Mouse (Mus musculus) lung, embryonic 14.5 days (tissue): ENCODE measurements at regions not wholly inside any gene's neighbourhood (a gene's known extent, or its start where the extent isn't known, plus 50 kb on each side); places are given as distances from the start of the nearest gene placed in this dataset.

Source experiments
- ATAC-seq: fragments of 200-750 bp; cut with Nextera tagmentation; 2 replicates; pipeline ENCODE4 v1.8.0; 2017; ENCODE audit warnings: mild to moderate bottlenecking, moderate TSS enrichment, moderate library complexity; ENCODE audit not compliant: insufficient read depth
- DNase-seq: peaks from one replicate; pipeline ENCODE4 v3.0.0-alpha.2; 2015
- H3K27ac ChIP-seq: fragments of 300-500 bp; sonication (generic); 2 replicates; pipeline ENCODE4 v1.5.1; 2014; ENCODE audit warnings: low read depth, mild to moderate bottlenecking, moderate library complexity
- H3K27me3 ChIP-seq: fragments of 300-500 bp; sonication (generic); 2 replicates; pipeline ENCODE4 v1.6.1; 2014; ENCODE audit warnings: low read length, control low read depth; ENCODE audit not compliant: insufficient read depth
- H3K36me3 ChIP-seq: fragments of 300-500 bp; sonication (generic); 2 replicates; pipeline ENCODE4 v1.6.1; 2014; ENCODE audit warnings: control low read depth; ENCODE audit not compliant: insufficient read depth
- H3K4me1 ChIP-seq: fragments of 300-500 bp; sonication (generic); 2 replicates; pipeline ENCODE4 v1.6.1; 2014; ENCODE audit warnings: antibody characterized with exemption, control low read depth; ENCODE audit not compliant: insufficient read depth
- H3K4me2 ChIP-seq: fragments of 300-500 bp; sonication (generic); 2 replicates; pipeline ENCODE4 v1.6.1; 2014; ENCODE audit warnings: mild to moderate bottlenecking
- H3K4me3 ChIP-seq: fragments of 300-500 bp; sonication (generic); 2 replicates; pipeline ENCODE4 v1.5.1; 2014; ENCODE audit warnings: low read depth, low read length
- H3K9ac ChIP-seq: fragments of 300-500 bp; sonication (generic); 2 replicates; pipeline ENCODE4 v1.6.1; 2014
- H3K9me3 ChIP-seq: fragments of 300-500 bp; sonication (generic); 2 replicates; pipeline ENCODE4 v1.6.1; 2016; ENCODE audit warnings: low read depth, low read length, control low read depth
- CTCF ChIP-seq: IDR thresholded peaks from 2 replicates; pipeline ENCODE4 v1.5.1; 2016; ENCODE audit warnings: antibody characterized with exemption, low read depth
- WGBS: fragments of 180-500 bp; shearing (Covaris S2); extraction: QIAGEN DNeasy Blood & Tissue Kit; methylation state at CpG from one replicate; pipeline ENCODE4 v1.1.7; 2014; 5-methylcytosine and 5-hydroxymethylcytosine counted together

DNA sequence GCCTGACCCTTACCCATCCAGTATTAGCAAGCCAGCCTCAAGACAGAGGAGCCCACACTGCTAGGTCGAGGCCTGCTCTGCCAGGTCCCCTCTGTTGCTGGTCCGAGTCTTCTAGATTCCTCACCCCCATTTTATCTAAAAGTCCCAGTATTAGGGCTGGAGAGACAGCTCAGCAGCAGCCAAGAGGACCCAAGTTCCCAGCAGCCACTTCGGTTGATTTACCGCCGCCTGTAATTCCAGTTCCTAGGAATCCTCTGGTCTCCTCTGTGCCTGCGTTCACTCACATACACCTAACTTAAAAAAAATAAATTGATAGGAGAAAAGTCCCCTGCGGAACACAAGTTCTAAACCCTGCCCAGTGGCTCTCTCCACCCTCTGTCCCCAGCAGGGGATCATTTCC, 138.9 kb upstream of the Ubl3 start:
- no peak for DNase-seq
- H3K4me2 ChIP-seq = no peak overlapping the region
- no peak; the same call in 1 of the 2 replicates for ATAC-seq
- H3K27me3 ChIP-seq = no peaks in the 10 kb centered on the region
- H3K27ac ChIP-seq = no peak overlapping the region
- no peak overlapping the region for H3K9ac ChIP-seq
- H3K4me3 ChIP-seq = no peak overlapping the region
- no peaks in the 10 kb centered on the region for H3K9me3 ChIP-seq
- no peaks in the 10 kb centered on the region for H3K36me3 ChIP-seq
- H3K4me1 ChIP-seq = peaks cover 16% of the 10 kb centered on the region; the same call in 1 of the 2 replicates
- WGBS = 71% methylated on average over 7 of the region's 7 CpGs
- TF ChIP-seq CTCF = no peak

GRCm38 (mm10) chr5:148690823-148691197, 138.2 kb upstream of the Ubl3 start:
- WGBS = 41% methylated on average over 8 of the region's 8 CpGs
- no peak for DNase-seq
- Histone ChIP-seq H3K27ac (no peak overlapping the region), H3K4me3 (no peak overlapping the region), H3K27me3 (no peaks in the 10 kb centered on the region), H3K4me2 (no peak overlapping the region), H3K4me1 (peaks cover 16% of the 10 kb centered on the region; the same call in 1 of the 2 replicates), H3K36me3 (no peaks in the 10 kb centered on the region), H3K9me3 (no peaks in the 10 kb centered on the region), H3K9ac (peak overlapping the region; percentile 23; the same call in 1 of the 2 replicates)
- peak; percentile 22; the same call in 1 of the 2 replicates for ATAC-seq
- TF ChIP-seq CTCF = no peak

DNA sequence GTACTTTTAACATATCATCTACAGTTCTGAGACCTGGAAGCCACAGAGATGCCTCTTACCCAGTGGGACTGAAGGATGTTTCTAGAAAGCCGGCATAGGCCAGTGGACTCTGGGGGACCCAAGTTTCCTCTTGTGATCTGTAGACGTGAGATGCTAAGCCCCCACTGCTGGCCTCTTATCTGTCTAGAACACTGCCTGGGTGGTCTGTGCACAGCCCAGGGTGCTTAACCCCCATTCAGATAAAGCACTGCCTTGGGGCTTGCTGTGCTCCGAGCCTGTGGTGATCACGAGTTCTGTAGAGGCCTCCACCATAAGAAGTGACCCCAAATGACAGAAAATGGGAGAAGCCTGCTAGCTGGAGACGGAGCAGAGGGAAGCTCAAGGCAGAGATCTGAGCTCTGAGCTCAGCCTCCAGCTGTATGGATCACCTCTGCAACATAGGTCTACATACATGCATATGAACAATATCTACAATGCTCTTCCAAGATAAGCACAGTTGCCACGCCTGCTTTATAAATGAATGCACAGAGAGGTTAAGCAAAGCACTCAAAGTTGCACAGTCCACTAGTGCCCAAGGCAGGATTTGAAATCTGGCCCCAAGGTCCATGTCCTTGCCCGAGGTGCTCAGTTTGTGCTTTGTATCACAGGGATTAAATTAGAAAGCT, 137.7 kb upstream of the Ubl3 start:
- WGBS = 49% methylated on average over 7 of the region's 7 CpGs
- H3K4me3 ChIP-seq = no peak overlapping the region
- H3K36me3 ChIP-seq = no peaks in the 10 kb centered on the region
- peaks cover 16% of the 10 kb centered on the region; the same call in 1 of the 2 replicates for H3K4me1 ChIP-seq
- no peaks in the 10 kb centered on the region for H3K27me3 ChIP-seq
- TF ChIP-seq CTCF = no peak
- no peak overlapping the region for H3K4me2 ChIP-seq
- no peak overlapping the region for H3K9ac ChIP-seq
- no peak for DNase-seq
- H3K9me3 ChIP-seq = no peaks in the 10 kb centered on the region
- H3K27ac ChIP-seq = no peak overlapping the region
- peak; percentile 59 for ATAC-seq

- Histone ChIP-seq H3K9me3 (no peaks in the 10 kb centered on the region), H3K4me1 (peaks cover 16% of the 10 kb centered on the region; the same call in 1 of the 2 replicates), H3K4me3 (no peak overlapping the region), H3K27ac (no peak overlapping the region), H3K27me3 (no peaks in the 10 kb centered on the region), H3K36me3 (no peaks in the 10 kb centered on the region), H3K9ac (no peak overlapping the region), H3K4me2 (no peak overlapping the region)
- no peak for DNase-seq
- WGBS = 82% methylated on average over 9 of the region's 9 CpGs
- no peak for ATAC-seq
- no peak for TF ChIP-seq CTCF
These were observed 136.7 kb upstream of the Ubl3 start for GRCm38 (mm10) chr5:148689297-148689696.

DNA sequence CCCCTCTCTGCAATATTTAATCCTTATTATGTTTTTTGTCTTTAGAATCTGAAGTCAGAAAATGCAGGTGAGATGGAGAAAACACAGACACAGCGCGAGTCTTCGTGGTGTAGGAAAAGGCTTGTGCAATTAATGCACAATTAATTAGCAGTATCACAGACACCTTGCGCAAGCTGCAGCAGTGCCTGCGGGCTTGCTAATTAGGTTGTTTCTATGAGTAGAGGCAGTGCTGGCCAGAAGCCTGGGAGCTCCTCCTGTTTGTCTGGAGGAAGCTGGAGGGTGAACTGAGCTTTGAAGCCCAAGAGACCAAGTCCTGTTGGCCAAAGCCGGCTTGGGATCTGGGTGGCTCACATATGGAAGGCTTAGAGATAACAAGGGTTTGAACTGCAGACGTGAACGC, 135.9 kb upstream of the Ubl3 start:
- no peak for DNase-seq
- 73% methylated on average over 8 of the region's 8 CpGs for WGBS
- Histone ChIP-seq H3K27ac (no peak overlapping the region), H3K9ac (no peak overlapping the region), H3K4me3 (no peak overlapping the region), H3K36me3 (no peaks in the 10 kb centered on the region), H3K9me3 (no peaks in the 10 kb centered on the region), H3K4me2 (no peak overlapping the region), H3K27me3 (no peaks in the 10 kb centered on the region), H3K4me1 (peaks cover 16% of the 10 kb centered on the region; the same call in 1 of the 2 replicates)
- no peak for TF ChIP-seq CTCF
- ATAC-seq = no peak

GRCm38 (mm10) chr5:148687827-148688226, 135.2 kb upstream of the Ubl3 start:
- no peak overlapping the region for H3K27ac ChIP-seq
- no peaks in the 10 kb centered on the region for H3K9me3 ChIP-seq
- DNase-seq (no peak), ATAC-seq (no peak)
- H3K4me1 ChIP-seq = peaks cover 16% of the 10 kb centered on the region; the same call in 1 of the 2 replicates
- H3K36me3 ChIP-seq = no peaks in the 10 kb centered on the region
- no peak overlapping the region for H3K4me2 ChIP-seq
- no peak overlapping the region for H3K4me3 ChIP-seq
- no peak overlapping the region for H3K9ac ChIP-seq
- no peak for TF ChIP-seq CTCF
- H3K27me3 ChIP-seq = no peaks in the 10 kb centered on the region
- 36% methylated on average over 3 of the region's 3 CpGs for WGBS

GRCm38 (mm10) chr5:148684216-148684615, 131.6 kb upstream of the Ubl3 start:
- no peaks in the 10 kb centered on the region for H3K9me3 ChIP-seq
- 0 out of 2 replicates have a peak, but pooled peaks cover 5% of the 10 kb centered on the region for H3K4me1 ChIP-seq
- 0 out of 2 replicates have a peak overlapping the region, but pooled peaks have one; percentile 3 for H3K4me2 ChIP-seq
- H3K9ac ChIP-seq = no peak overlapping the region
- TF ChIP-seq CTCF = no peak
- H3K4me3 ChIP-seq = no peak overlapping the region
- H3K36me3 ChIP-seq = no peaks in the 10 kb centered on the region
- H3K27me3 ChIP-seq = no peaks in the 10 kb centered on the region
- DNase-seq = peak; percentile 67
- no peak overlapping the region for H3K27ac ChIP-seq
- ATAC-seq = no peak
- 38% methylated on average over 11 of the region's 11 CpGs for WGBS
